Mouse (Mus musculus) thymus, adult 2 months (tissue): ENCODE data around the gene Zfp3. TPM values are rescaled to one million over a fixed set of nuclear protein-coding genes. Genes with fewer than 3 reads are reported as not detected.

ENCODE experiments used
- DNase-seq: peaks from one replicate; pipeline ENCODE4 v3.0.0; 2021
- H3K27ac ChIP-seq: fragments of 200-500 bp; 2 replicates; pipeline ENCODE4 v1.5.1; 2012; ENCODE audit warnings: low read length, control low read depth; ENCODE audit not compliant: control insufficient read depth, insufficient read depth
- H3K27me3 ChIP-seq: fragments of 200-500 bp; 2 replicates; pipeline ENCODE4 v1.6.1; 2012; ENCODE audit warnings: mild to moderate bottlenecking, low read length, moderate library complexity, mixed read lengths; ENCODE audit not compliant: control insufficient read depth, insufficient read depth
- H3K36me3 ChIP-seq: fragments of 200-500 bp; 2 replicates; pipeline ENCODE4 v1.6.1; 2012; ENCODE audit warnings: mild to moderate bottlenecking, low read length, moderate library complexity; ENCODE audit not compliant: control insufficient read depth, insufficient read depth
- H3K4me1 ChIP-seq: fragments of 200-500 bp; replicated peaks from 2 replicates; pipeline ENCODE4 v1.6.1; 2012; ENCODE audit warnings: low read length; ENCODE audit not compliant: control insufficient read depth, insufficient read depth
- H3K4me3 ChIP-seq: fragments of 200-500 bp; 2 replicates; pipeline ENCODE4 v1.5.1; 2012; ENCODE audit warnings: mild to moderate bottlenecking, low read length, control low read depth, moderate library complexity; ENCODE audit not compliant: control insufficient read depth, insufficient read depth
- CTCF ChIP-seq: fragments of 200-500 bp; IDR thresholded peaks from 2 replicates; pipeline ENCODE4 v1.5.1; 2012; ENCODE audit warnings: mild to moderate bottlenecking, control low read depth, low read length, moderate library complexity, borderline replicate concordance; ENCODE audit not compliant: control insufficient read depth, poor library complexity, insufficient read depth; ENCODE audit errors: extremely low read depth
- POLR2A ChIP-seq: fragments of 200-500 bp; IDR thresholded peaks from 2 replicates; pipeline ENCODE4 v1.6.1; 2012; ENCODE audit warnings: mild to moderate bottlenecking, low read length, control low read depth, moderate library complexity; ENCODE audit not compliant: control insufficient read depth, poor library complexity, insufficient read depth; ENCODE audit errors: extremely low read depth
- WGBS: fragments of 180-500 bp; shearing (Covaris S2); methylation state at CpG from one replicate; pipeline ENCODE4 v1.1.7; 2018; 5-methylcytosine and 5-hydroxymethylcytosine counted together
- polyA plus RNA-seq: library from polyadenylated mRNA; depleted of rRNA; stranded (reverse); fragments of >200 nt; gene quantifications from 2 replicates; pipeline ENCODE4 v1.2.3, GENCODE M21; 2012

Zfp3 gene
- polyA plus RNA-seq, 1 experiment, result 3.9 TPM

- TF ChIP-seq CTCF (no peak), POLR2A (no peak)
- H3K27ac ChIP-seq, result no peak overlapping the region
- 83% methylated on average over 3 of the region's 3 CpGs for WGBS
These were observed 40.4 kb downstream of the Zfp3 start for GRCm38 (mm10) chr11:70804395-70804794.

DNA sequence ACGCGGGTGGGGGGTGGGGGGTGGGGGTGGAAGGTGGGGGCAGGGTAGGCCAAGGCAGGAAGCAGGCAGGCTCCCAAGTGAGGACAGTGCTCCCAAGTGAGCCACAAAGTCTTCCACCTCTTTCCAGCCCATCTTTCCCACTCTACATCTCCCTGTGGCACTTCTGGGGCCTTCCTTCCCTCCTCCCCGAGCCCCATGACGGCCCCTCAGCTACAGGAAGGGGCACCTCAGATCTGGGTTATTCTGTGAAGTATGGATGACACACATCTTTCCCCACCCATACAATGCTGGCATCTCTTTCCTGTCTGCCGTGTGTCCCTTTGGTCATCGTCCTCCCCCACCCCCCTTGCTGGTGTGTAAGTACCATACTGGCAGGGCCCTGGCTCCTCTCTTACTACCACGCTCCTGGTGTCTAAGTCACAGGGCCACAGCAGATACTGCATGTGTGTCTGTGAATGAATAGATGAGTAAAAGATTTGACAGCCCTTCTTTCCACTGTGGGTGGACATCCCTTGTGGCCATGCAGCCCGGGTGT lies 41.7 kb downstream of the Zfp3 start:
- no peak for TF ChIP-seq POLR2A
- WGBS, result 59% methylated on average over 8 of the region's 8 CpGs
- H3K4me3 ChIP-seq, result no peak overlapping the region

More at GRCm38 (mm10) chr11:70804395-70804794, 40.4 kb downstream of the Zfp3 start:
- DNase-seq, result no peak
- Histone ChIP-seq H3K4me3 (no peak overlapping the region), H3K4me1 (peaks cover 15% of the 10 kb centered on the region), H3K36me3 (no peaks in the 10 kb centered on the region), H3K27me3 (no peaks in the 10 kb centered on the region)

GRCm38 (mm10) chr11:70806697-70807096 lies 42.7 kb downstream of the Zfp3 start:
- DNase-seq, result no peak
- no peak overlapping the region for H3K27ac ChIP-seq
- 5% methylated on average over 4 of the region's 4 CpGs for WGBS
- H3K27me3 ChIP-seq, result no peaks in the 10 kb centered on the region
- H3K4me1 ChIP-seq, result peaks cover 15% of the 10 kb centered on the region
- H3K36me3 ChIP-seq, result no peaks in the 10 kb centered on the region
- TF ChIP-seq POLR2A, result no peak
- no peak for TF ChIP-seq CTCF
- no peak overlapping the region for H3K4me3 ChIP-seq

More for the DNA sequence above, 41.7 kb downstream of the Zfp3 start:
- no peak for DNase-seq
- Histone ChIP-seq H3K4me1 (peaks cover 15% of the 10 kb centered on the region), H3K27ac (no peak overlapping the region), H3K36me3 (no peaks in the 10 kb centered on the region), H3K27me3 (no peaks in the 10 kb centered on the region)

DNA sequence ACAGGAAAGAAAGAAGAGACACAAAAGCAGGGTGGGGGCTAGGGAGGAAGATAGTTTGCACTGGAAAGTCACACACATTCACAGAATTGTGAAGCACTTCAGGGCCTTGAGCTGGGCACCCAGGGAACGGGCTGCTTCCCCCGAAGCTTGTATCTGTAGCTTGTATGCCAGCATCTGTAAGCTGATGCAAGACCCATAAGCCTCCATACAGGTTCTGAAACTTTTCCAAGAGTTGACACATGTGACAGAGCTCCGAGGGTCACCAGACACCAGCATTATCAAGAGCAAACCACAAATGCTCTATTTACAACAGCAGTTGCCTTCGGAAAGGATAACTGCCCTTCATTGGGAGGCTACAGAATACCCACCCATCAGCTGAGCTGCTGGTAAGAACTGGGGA lies 43.6 kb downstream of the Zfp3 start:
- H3K27ac ChIP-seq, result no peak overlapping the region
- no peak for DNase-seq
- H3K27me3 ChIP-seq, result no peaks in the 10 kb centered on the region
- 78% methylated on average over 4 of the region's 4 CpGs for whole genome bisulfite sequencing
- no peaks in the 10 kb centered on the region for H3K36me3 ChIP-seq
- H3K4me3 ChIP-seq, result no peak overlapping the region
- TF ChIP-seq CTCF, result no peak
- TF ChIP-seq POLR2A, result no peak
- H3K4me1 ChIP-seq, result peaks cover 15% of the 10 kb centered on the region

GRCm38 (mm10) chr11:70808101-70808500 lies 44.1 kb downstream of the Zfp3 start:
- WGBS, result 67% methylated on average over 3 of the region's 3 CpGs
- H3K36me3 ChIP-seq, result no peaks in the 10 kb centered on the region
- H3K4me3 ChIP-seq, result no peak overlapping the region
- H3K27me3 ChIP-seq, result no peaks in the 10 kb centered on the region
- no peak overlapping the region for H3K27ac ChIP-seq
- TF ChIP-seq POLR2A (no peak), CTCF (no peak)
- DNase-seq, result no peak
- peaks cover 15% of the 10 kb centered on the region for H3K4me1 ChIP-seq

DNA sequence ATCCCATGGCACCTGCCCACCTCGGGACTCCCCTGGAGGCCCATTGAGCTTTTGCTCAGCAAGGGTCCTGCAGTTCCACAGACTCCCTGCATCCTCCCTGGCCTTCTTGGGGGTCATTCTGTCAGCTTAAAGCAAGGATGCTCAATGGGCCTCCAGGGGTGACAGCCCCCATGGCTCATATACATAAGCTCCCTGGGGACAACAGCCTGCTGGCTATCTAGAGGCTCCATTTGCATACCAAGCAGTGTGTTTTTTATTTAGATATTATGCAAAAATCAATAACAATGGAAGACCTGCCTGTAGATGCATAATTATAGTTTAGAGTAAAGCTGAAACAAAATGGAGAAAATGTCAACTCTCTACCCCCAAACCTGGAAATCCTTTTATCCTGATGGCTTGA lies 45.0 kb downstream of the Zfp3 start:
- peaks cover 10% of the 10 kb centered on the region for H3K4me1 ChIP-seq
- TF ChIP-seq CTCF (no peak), POLR2A (no peak)
- no peak overlapping the region for H3K4me3 ChIP-seq
- WGBS, result 100% methylated on average over 1 of the region's 1 CpGs
- H3K36me3 ChIP-seq, result no peaks in the 10 kb centered on the region
- no peak for DNase-seq
- H3K27ac ChIP-seq, result no peak overlapping the region
- H3K27me3 ChIP-seq, result no peaks in the 10 kb centered on the region

DNA sequence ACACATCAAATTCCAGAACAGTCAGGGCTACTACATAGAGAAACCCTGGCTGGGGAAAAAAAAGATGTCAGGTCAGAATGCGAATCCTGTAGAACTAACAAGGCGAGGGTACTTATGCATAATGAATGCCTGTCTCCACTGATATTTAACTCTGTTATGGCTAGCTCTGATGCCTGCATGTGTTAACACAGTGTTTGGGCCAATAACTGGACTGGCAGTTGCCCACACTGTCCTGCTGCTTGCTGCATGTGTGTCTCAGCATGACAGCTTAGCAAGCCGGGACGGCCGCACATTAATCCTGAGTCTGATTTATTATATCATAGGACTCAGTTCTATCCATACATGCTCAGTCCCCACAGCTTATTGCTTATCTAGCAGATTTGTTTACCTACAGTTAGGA lies 47.0 kb downstream of the Zfp3 start:
- H3K27ac ChIP-seq, result no peak overlapping the region
- WGBS, result 98% methylated on average over 5 of the region's 5 CpGs
- no peaks in the 10 kb centered on the region for H3K36me3 ChIP-seq
- H3K4me1 ChIP-seq, result peaks cover 3% of the 10 kb centered on the region
- H3K27me3 ChIP-seq, result no peaks in the 10 kb centered on the region
- TF ChIP-seq CTCF (no peak), POLR2A (no peak)
- no peak overlapping the region for H3K4me3 ChIP-seq
- no peak for DNase-seq
